Mouse (Mus musculus) hindbrain, embryonic 14.5 days (tissue): ENCODE data around the gene Tnfrsf21. TPM values are rescaled to one million over a fixed set of nuclear protein-coding genes. Genes with fewer than 3 reads are reported as not detected.

ENCODE experiments used
- ATAC-seq: fragments of 200-750 bp; cut with Nextera tagmentation; 2 replicates; pipeline ENCODE4 v1.8.0; 2017; ENCODE audit warnings: moderate number of reproducible peaks, mild to moderate bottlenecking, moderate TSS enrichment, moderate library complexity; ENCODE audit not compliant: low FRiP score
- DNase-seq: peaks from one replicate; pipeline ENCODE4 v3.0.0-alpha.2; 2015; ENCODE audit warnings: low spot score
- H3K27ac ChIP-seq: fragments of 300-500 bp; sonication (generic); 2 replicates; pipeline ENCODE4 v1.5.1; 2014; ENCODE audit warnings: mild to moderate bottlenecking, moderate library complexity
- H3K27me3 ChIP-seq: fragments of 300-500 bp; sonication (generic); 2 replicates; pipeline ENCODE4 v1.6.1; 2014; ENCODE audit warnings: mild to moderate bottlenecking, low read length, mixed read lengths; ENCODE audit not compliant: control insufficient read depth, insufficient read depth
- H3K36me3 ChIP-seq: fragments of 300-500 bp; sonication (generic); replicated peaks from 2 replicates; pipeline ENCODE4 v1.6.1; 2014; ENCODE audit not compliant: control insufficient read depth, insufficient read depth
- H3K4me1 ChIP-seq: fragments of 300-500 bp; sonication (generic); replicated peaks from 2 replicates; pipeline ENCODE4 v1.6.1; 2014; ENCODE audit warnings: antibody characterized with exemption, low read length, mixed read lengths; ENCODE audit not compliant: control insufficient read depth, insufficient read depth
- H3K4me2 ChIP-seq: fragments of 300-500 bp; sonication (generic); replicated peaks from 2 replicates; pipeline ENCODE4 v1.6.1; 2014; ENCODE audit warnings: mild to moderate bottlenecking, moderate library complexity
- H3K4me3 ChIP-seq: fragments of 300-500 bp; sonication (generic); replicated peaks from 2 replicates; pipeline ENCODE4 v1.5.1; 2014; ENCODE audit warnings: mild to moderate bottlenecking, low read length
- H3K9ac ChIP-seq: fragments of 300-500 bp; sonication (generic); 2 replicates; pipeline ENCODE4 v1.6.1; 2014
- H3K9me3 ChIP-seq: fragments of 300-500 bp; sonication (generic); 2 replicates; pipeline ENCODE4 v1.6.1; 2016; ENCODE audit warnings: low read length; ENCODE audit not compliant: control insufficient read depth
- WGBS: fragments of 180-500 bp; shearing (Covaris S2); extraction: QIAGEN DNeasy Blood & Tissue Kit; methylation state at CpG from one replicate; pipeline ENCODE4 v1.1.7; 2014; 5-methylcytosine and 5-hydroxymethylcytosine counted together
- polyA plus RNA-seq: library from polyadenylated mRNA; unstranded; fragments of >200 nt; fragmentation: Nextera tagmentation; extraction: Ambion mirVana; gene quantifications from 2 replicates; pipeline ENCODE4 v1.2.1, GENCODE M21; 2014

Tnfrsf21 gene
- polyA plus RNA-seq, 1 experiment from 2014 or later: 80.7 TPM

GRCm38 (mm10) chr17:43130870-43131264 is 114.5 kb downstream of the Tnfrsf21 start:
- H3K36me3 ChIP-seq: no peaks in the 10 kb centered on the region
- ATAC-seq (no peak), DNase-seq (no peak)
- H3K9me3 ChIP-seq: no peaks in the 10 kb centered on the region
- H3K4me1 ChIP-seq: 0 out of 2 replicates have a peak, but pooled peaks cover 4% of the 10 kb centered on the region
- H3K4me3 ChIP-seq: no peak overlapping the region
- no peak overlapping the region for H3K27ac ChIP-seq
- H3K27me3 ChIP-seq: no peaks in the 10 kb centered on the region
- H3K9ac ChIP-seq: no peak overlapping the region
- no peak overlapping the region for H3K4me2 ChIP-seq

- no peak for DNase-seq
- WGBS: 91% methylated on average over 5 of the region's 5 CpGs
- Histone ChIP-seq H3K9me3 (no peaks in the 10 kb centered on the region), H3K27me3 (no peaks in the 10 kb centered on the region), H3K4me3 (no peak overlapping the region), H3K36me3 (no peaks in the 10 kb centered on the region), H3K4me1 (0 out of 2 replicates have a peak, but pooled peaks cover 6% of the 10 kb centered on the region), H3K9ac (no peak overlapping the region), H3K4me2 (no peak overlapping the region), H3K27ac (no peak overlapping the region)
- ATAC-seq: no peak
Measured at GRCm38 (mm10) chr17:43132477-43132876, 116.1 kb downstream of the Tnfrsf21 start.

- Histone ChIP-seq H3K4me2 (no peak overlapping the region), H3K27me3 (no peaks in the 10 kb centered on the region), H3K27ac (no peak overlapping the region), H3K4me3 (no peak overlapping the region), H3K4me1 (0 out of 2 replicates have a peak, but pooled peaks cover 6% of the 10 kb centered on the region), H3K9me3 (no peaks in the 10 kb centered on the region), H3K36me3 (no peaks in the 10 kb centered on the region), H3K9ac (no peak overlapping the region)
- 91% methylated on average over 4 of the region's 4 CpGs for WGBS
- no peak for DNase-seq
- ATAC-seq: no peak
Measured at GRCm38 (mm10) chr17:43133106-43133505, 116.8 kb downstream of the Tnfrsf21 start.

- Histone ChIP-seq H3K4me2 (no peak overlapping the region), H3K27me3 (no peaks in the 10 kb centered on the region), H3K36me3 (no peaks in the 10 kb centered on the region), H3K4me3 (no peak overlapping the region), H3K27ac (no peak overlapping the region), H3K4me1 (0 out of 2 replicates have a peak, but pooled peaks cover 6% of the 10 kb centered on the region), H3K9ac (no peak overlapping the region), H3K9me3 (no peaks in the 10 kb centered on the region)
- DNase-seq: no peak
- no peak for ATAC-seq
- WGBS: 73% methylated on average over 4 of the region's 4 CpGs
Measured at GRCm38 (mm10) chr17:43134991-43135390, 118.6 kb downstream of the Tnfrsf21 start.

GRCm38 (mm10) chr17:43135398-43136265 is 119.3 kb downstream of the Tnfrsf21 start:
- peak; percentile 44; the same call in 1 of the 2 replicates for ATAC-seq

GRCm38 (mm10) chr17:43136720-43137119 is 120.4 kb downstream of the Tnfrsf21 start:
- Histone ChIP-seq H3K4me3 (no peak overlapping the region), H3K4me2 (no peak overlapping the region), H3K27ac (no peak overlapping the region), H3K36me3 (no peaks in the 10 kb centered on the region), H3K9me3 (no peaks in the 10 kb centered on the region), H3K27me3 (no peaks in the 10 kb centered on the region), H3K9ac (no peak overlapping the region), H3K4me1 (0 out of 2 replicates have a peak, but pooled peaks cover 6% of the 10 kb centered on the region)
- 50% methylated on average over 4 of the region's 4 CpGs for WGBS
- DNase-seq: no peak
- ATAC-seq: no peak

More at GRCm38 (mm10) chr17:43135398-43136265, 119.3 kb downstream of the Tnfrsf21 start:
- Histone ChIP-seq H3K27ac (no peak overlapping the region), H3K9me3 (no peaks in the 10 kb centered on the region), H3K36me3 (no peaks in the 10 kb centered on the region), H3K9ac (no peak overlapping the region), H3K4me1 (0 out of 2 replicates have a peak, but pooled peaks cover 6% of the 10 kb centered on the region), H3K4me3 (no peak overlapping the region), H3K4me2 (no peak overlapping the region), H3K27me3 (no peaks in the 10 kb centered on the region)
- WGBS: 44% methylated on average over 7 of the region's 7 CpGs
- DNase-seq: no peak

- no peak overlapping the region for H3K27ac ChIP-seq
Measured at GRCm38 (mm10) chr17:43137838-43138237, 121.5 kb downstream of the Tnfrsf21 start.

GRCm38 (mm10) chr17:43138356-43138755 is 122.0 kb downstream of the Tnfrsf21 start:
- peaks cover 6% of the 10 kb centered on the region; the same call in 1 of the 2 replicates for H3K4me1 ChIP-seq
- H3K9ac ChIP-seq: no peak overlapping the region
- WGBS: 90% methylated on average over 7 of the region's 7 CpGs

More at GRCm38 (mm10) chr17:43137838-43138237, 121.5 kb downstream of the Tnfrsf21 start:
- Histone ChIP-seq H3K27me3 (no peaks in the 10 kb centered on the region), H3K4me2 (no peak overlapping the region), H3K36me3 (no peaks in the 10 kb centered on the region), H3K4me3 (no peak overlapping the region), H3K9ac (no peak overlapping the region), H3K4me1 (peaks cover 6% of the 10 kb centered on the region; the same call in 1 of the 2 replicates), H3K9me3 (no peaks in the 10 kb centered on the region)
- 91% methylated on average over 9 of the region's 9 CpGs for WGBS
- DNase-seq: no peak
- no peak for ATAC-seq

More at GRCm38 (mm10) chr17:43138356-43138755, 122.0 kb downstream of the Tnfrsf21 start:
- Histone ChIP-seq H3K4me2 (no peak overlapping the region), H3K36me3 (no peaks in the 10 kb centered on the region), H3K9me3 (no peaks in the 10 kb centered on the region), H3K4me3 (no peak overlapping the region), H3K27ac (no peak overlapping the region), H3K27me3 (no peaks in the 10 kb centered on the region)
- DNase-seq (no peak), ATAC-seq (no peak)
